Mouse (Mus musculus) lung, embryonic 15.5 days (tissue): ENCODE data around the gene Gimap1. TPM values are rescaled to one million over a fixed set of nuclear protein-coding genes. Genes with fewer than 3 reads are reported as not detected.

Experiments used
- ATAC-seq: fragments of 200-750 bp; cut with Nextera tagmentation; 2 replicates; pipeline ENCODE4 v1.8.0; 2017; ENCODE audit warnings: moderate number of reproducible peaks, borderline replicate concordance; ENCODE audit not compliant: low FRiP score, low TSS enrichment; ENCODE audit errors: extremely low read depth
- H3K27ac ChIP-seq: fragments of 300-500 bp; sonication (generic); 2 replicates; pipeline ENCODE4 v1.5.1; 2015; ENCODE audit warnings: moderate library complexity, mild to moderate bottlenecking, inconsistent platforms
- H3K27me3 ChIP-seq: fragments of 300-500 bp; sonication (generic); 2 replicates; pipeline ENCODE4 v1.6.1; 2015; ENCODE audit warnings: inconsistent platforms
- H3K36me3 ChIP-seq: fragments of 300-500 bp; sonication (generic); 2 replicates; pipeline ENCODE4 v1.6.1; 2015; ENCODE audit warnings: inconsistent platforms
- H3K4me1 ChIP-seq: fragments of 300-500 bp; sonication (generic); 2 replicates; pipeline ENCODE4 v1.6.1; 2015; ENCODE audit warnings: inconsistent platforms
- H3K4me2 ChIP-seq: fragments of 300-500 bp; sonication (generic); 2 replicates; pipeline ENCODE4 v1.6.1; 2015; ENCODE audit warnings: inconsistent platforms, mild to moderate bottlenecking, moderate library complexity
- H3K4me3 ChIP-seq: fragments of 300-500 bp; sonication (generic); 2 replicates; pipeline ENCODE4 v1.5.1; 2015; ENCODE audit warnings: mild to moderate bottlenecking, inconsistent platforms
- H3K9ac ChIP-seq: fragments of 300-500 bp; sonication (generic); 2 replicates; pipeline ENCODE4 v1.6.1; 2015; ENCODE audit warnings: inconsistent platforms
- H3K9me3 ChIP-seq: fragments of 300-500 bp; sonication (generic); 2 replicates; pipeline ENCODE4 v1.6.1; 2016; ENCODE audit warnings: inconsistent platforms
- WGBS: fragments of 180-500 bp; shearing (Covaris S2); methylation state at CpG from one replicate; pipeline ENCODE4 v1.1.7; 2015; 5-methylcytosine and 5-hydroxymethylcytosine counted together
- polyA plus RNA-seq: library from polyadenylated mRNA; unstranded; fragments of >200 nt; fragmentation: Nextera tagmentation; extraction: Ambion mirVana; gene quantifications from 2 replicates; pipeline ENCODE4 v1.2.1, GENCODE M21; 2015

Gene Gimap1
- polyA plus RNA-seq, 1 experiment from 2014 or later = 53.3 TPM

- H3K27me3 ChIP-seq = peaks cover 25% of the 10 kb centered on the region
- no peaks in the 10 kb centered on the region for H3K36me3 ChIP-seq
- H3K9ac ChIP-seq = no peak overlapping the region
- WGBS = 26% methylated on average over 3 of the region's 3 CpGs
- peaks cover 28% of the 10 kb centered on the region for H3K4me1 ChIP-seq
- no peak for ATAC-seq
- no peak overlapping the region for H3K4me3 ChIP-seq
- H3K27ac ChIP-seq = peak overlapping the region; percentile 24; the same call in 1 of the 2 replicates
- H3K9me3 ChIP-seq = no peaks in the 10 kb centered on the region
- peak overlapping the region; percentile 78 for H3K4me2 ChIP-seq
Observed at GRCm38 (mm10) chr6:48741273-48741672, 2.4 kb downstream of the Gimap1 start.

GRCm38 (mm10) chr6:48741711-48742206 lies 2.9 kb downstream of the Gimap1 start:
- Histone ChIP-seq H3K9ac (no peak overlapping the region), H3K27me3 (peaks cover 25% of the 10 kb centered on the region), H3K4me1 (peaks cover 31% of the 10 kb centered on the region), H3K4me2 (peak overlapping the region; percentile 78), H3K27ac (no peak overlapping the region), H3K9me3 (no peaks in the 10 kb centered on the region), H3K4me3 (0 out of 2 replicates have a peak overlapping the region, but pooled peaks have one; percentile 41), H3K36me3 (no peaks in the 10 kb centered on the region)
- WGBS = 12% methylated on average over 9 of the region's 9 CpGs
- no peak for ATAC-seq

GRCm38 (mm10) chr6:48742422-48743351 lies 3.8 kb downstream of the Gimap1 start:
- Histone ChIP-seq H3K9ac (peak overlapping the region; percentile 28; the same call in 1 of the 2 replicates), H3K4me3 (peak overlapping the region; percentile 41), H3K9me3 (no peaks in the 10 kb centered on the region), H3K27me3 (peaks cover 25% of the 10 kb centered on the region), H3K27ac (0 out of 2 replicates have a peak overlapping the region, but pooled peaks have one; percentile 29), H3K36me3 (no peaks in the 10 kb centered on the region), H3K4me1 (peaks cover 39% of the 10 kb centered on the region), H3K4me2 (peak overlapping the region; percentile 78)
- ATAC-seq = no peak
- 5% methylated on average over 52 of the region's 52 CpGs for WGBS

- Histone ChIP-seq H3K9ac (no peak overlapping the region), H3K4me3 (0 out of 2 replicates have a peak overlapping the region, but pooled peaks have one; percentile 25), H3K27me3 (peaks cover 25% of the 10 kb centered on the region), H3K9me3 (no peaks in the 10 kb centered on the region), H3K4me2 (peak overlapping the region; percentile 42), H3K27ac (peak overlapping the region; percentile 80), H3K4me1 (peaks cover 39% of the 10 kb centered on the region), H3K36me3 (no peaks in the 10 kb centered on the region)
- WGBS = 33% methylated on average over 2 of the region's 2 CpGs
- ATAC-seq = no peak
Observed at GRCm38 (mm10) chr6:48745490-48745889, 6.6 kb downstream of the Gimap1 start.

- H3K9ac ChIP-seq = peak within 1 kb of the TSS; percentile 21; the same call in 1 of the 2 replicates
- WGBS = 38% methylated on average over 16 of the region's 16 CpGs
- H3K4me2 ChIP-seq = peak within 1 kb of the TSS; percentile 42
- H3K27me3 ChIP-seq = peaks cover 25% of the 10 kb centered on the region
- peak within 1 kb of the TSS; percentile 80 for H3K27ac ChIP-seq
- no peaks in the 10 kb centered on the region for H3K9me3 ChIP-seq
- peak within 1 kb of the TSS; percentile 25 for H3K4me3 ChIP-seq
- peaks cover 36% of the 10 kb centered on the region for H3K4me1 ChIP-seq
- no peaks in the 10 kb centered on the region for H3K36me3 ChIP-seq
- ATAC-seq = peak; percentile 52
Observed at GRCm38 (mm10) chr6:48745959-48746889, 7.4 kb downstream of the Gimap1 start, which contains the start of gene Gimap5. Gene Gimap5 (plus strand): TSS chr6:48746197.

GRCm38 (mm10) chr6:48747091-48747966 lies 8.5 kb downstream of the Gimap1 start:
- H3K9ac ChIP-seq = peak overlapping the region; percentile 16; the same call in 1 of the 2 replicates
- peak overlapping the region; percentile 42 for H3K4me2 ChIP-seq
- peaks cover 25% of the 10 kb centered on the region for H3K4me1 ChIP-seq
- H3K4me3 ChIP-seq = peak overlapping the region; percentile 25
- H3K27ac ChIP-seq = peak overlapping the region; percentile 79
- WGBS = 30% methylated on average over 7 of the region's 7 CpGs
- no peak for ATAC-seq
- H3K27me3 ChIP-seq = peaks cover 16% of the 10 kb centered on the region
- H3K9me3 ChIP-seq = no peaks in the 10 kb centered on the region
- no peaks in the 10 kb centered on the region for H3K36me3 ChIP-seq

- Histone ChIP-seq H3K4me2 (no peak overlapping the region), H3K9ac (no peak overlapping the region), H3K36me3 (no peaks in the 10 kb centered on the region), H3K27ac (no peak overlapping the region), H3K4me3 (no peak overlapping the region), H3K27me3 (no peaks in the 10 kb centered on the region), H3K9me3 (no peaks in the 10 kb centered on the region), H3K4me1 (no peaks in the 10 kb centered on the region)
- WGBS = 63% methylated on average over 7 of the region's 7 CpGs
- no peak for ATAC-seq
Observed at GRCm38 (mm10) chr6:48763567-48764270, 24.9 kb downstream of the Gimap1 start.

- Histone ChIP-seq H3K36me3 (no peaks in the 10 kb centered on the region), H3K27me3 (no peaks in the 10 kb centered on the region), H3K9me3 (no peaks in the 10 kb centered on the region), H3K4me1 (no peaks in the 10 kb centered on the region), H3K4me3 (no peak overlapping the region), H3K9ac (no peak overlapping the region), H3K27ac (no peak overlapping the region), H3K4me2 (no peak overlapping the region)
- 85% methylated on average over 10 of the region's 10 CpGs for WGBS
- ATAC-seq = no peak
Observed at GRCm38 (mm10) chr6:48764496-48764895, 25.6 kb downstream of the Gimap1 start.

GRCm38 (mm10) chr6:48768178-48768869 lies 29.5 kb downstream of the Gimap1 start:
- Histone ChIP-seq H3K4me3 (no peak overlapping the region), H3K27me3 (no peaks in the 10 kb centered on the region), H3K27ac (no peak overlapping the region), H3K4me2 (no peak overlapping the region), H3K9ac (no peak overlapping the region), H3K9me3 (no peaks in the 10 kb centered on the region), H3K36me3 (no peaks in the 10 kb centered on the region), H3K4me1 (no peaks in the 10 kb centered on the region)
- WGBS = 61% methylated on average over 9 of the region's 9 CpGs
- ATAC-seq = no peak

- H3K27me3 ChIP-seq = no peaks in the 10 kb centered on the region
- no peak for ATAC-seq
- no peaks in the 10 kb centered on the region for H3K9me3 ChIP-seq
- no peak overlapping the region for H3K4me3 ChIP-seq
- WGBS = 86% methylated on average over 3 of the region's 3 CpGs
- H3K27ac ChIP-seq = no peak overlapping the region
- no peak overlapping the region for H3K9ac ChIP-seq
- no peak overlapping the region for H3K4me2 ChIP-seq
- no peaks in the 10 kb centered on the region for H3K36me3 ChIP-seq
- H3K4me1 ChIP-seq = no peaks in the 10 kb centered on the region
Observed at GRCm38 (mm10) chr6:48768933-48769332, 30.1 kb downstream of the Gimap1 start.
